Mouse (Mus musculus) forebrain, embryonic 16.5 days (tissue): ENCODE measurements around the gene Gga3. TPM values are rescaled to one million over a fixed set of nuclear protein-coding genes. Genes with fewer than 3 reads are reported as not detected.

Experiments used
- ATAC-seq: fragments of 200-750 bp; cut with Nextera tagmentation; 2 replicates; pipeline ENCODE4 v1.8.0; 2017; ENCODE audit warnings: mild to moderate bottlenecking, moderate library complexity
- H3K27ac ChIP-seq: fragments of 300-500 bp; sonication (generic); 2 replicates; pipeline ENCODE4 v1.5.1; 2014; ENCODE audit warnings: low read length, control low read depth
- H3K27me3 ChIP-seq: fragments of 300-500 bp; sonication (generic); replicated peaks from 2 replicates; pipeline ENCODE4 v1.6.1; 2014; ENCODE audit warnings: low read length; ENCODE audit not compliant: control insufficient read depth, insufficient read depth
- H3K36me3 ChIP-seq: fragments of 300-500 bp; sonication (generic); 2 replicates; pipeline ENCODE4 v1.6.1; 2014; ENCODE audit not compliant: control insufficient read depth, insufficient read depth
- H3K4me1 ChIP-seq: fragments of 300-500 bp; sonication (generic); replicated peaks from 2 replicates; pipeline ENCODE4 v1.6.1; 2014; ENCODE audit warnings: low read length; ENCODE audit not compliant: control insufficient read depth, insufficient read depth
- H3K4me2 ChIP-seq: fragments of 300-500 bp; sonication (generic); 2 replicates; pipeline ENCODE4 v1.6.1; 2014; ENCODE audit warnings: mild to moderate bottlenecking, low read length, control low read depth
- H3K4me3 ChIP-seq: fragments of 300-500 bp; sonication (generic); replicated peaks from 2 replicates; pipeline ENCODE4 v1.5.1; 2014; ENCODE audit warnings: mild to moderate bottlenecking, low read length, control low read depth
- H3K9ac ChIP-seq: fragments of 300-500 bp; sonication (generic); replicated peaks from 2 replicates; pipeline ENCODE4 v1.6.1; 2014; ENCODE audit warnings: low read depth, low read length, control low read depth
- H3K9me3 ChIP-seq: fragments of 300-500 bp; sonication (generic); 2 replicates; pipeline ENCODE4 v1.6.1; 2016; ENCODE audit warnings: low read length; ENCODE audit not compliant: control insufficient read depth
- WGBS: fragments of 180-500 bp; shearing (Covaris S2); extraction: QIAGEN DNeasy Blood & Tissue Kit; methylation state at CpG from one replicate; pipeline ENCODE4 v1.1.7; 2014; 5-methylcytosine and 5-hydroxymethylcytosine counted together
- polyA plus RNA-seq: library from polyadenylated mRNA; unstranded; fragments of >200 nt; fragmentation: Nextera tagmentation; extraction: Ambion mirVana; gene quantifications from 2 replicates; pipeline ENCODE4 v1.2.1, GENCODE M21; 2015

The Gga3 gene
- polyA plus RNA-seq, 1 experiment from 2014 or later = 37.4 TPM

GRCm38 (mm10) chr11:115586403-115586802 is 17.4 kb downstream of the Gga3 start:
- 89% methylated on average over 9 of the region's 9 CpGs for whole genome bisulfite sequencing
- Histone ChIP-seq H3K27me3 (no peaks in the 10 kb centered on the region), H3K27ac (no peak overlapping the region), H3K9me3 (no peaks in the 10 kb centered on the region), H3K4me1 (no peaks in the 10 kb centered on the region), H3K4me2 (no peak overlapping the region), H3K36me3 (peaks cover 33% of the 10 kb centered on the region), H3K9ac (no peak overlapping the region), H3K4me3 (no peak overlapping the region)
- no peak for ATAC-seq

- Histone ChIP-seq H3K9ac (no peak overlapping the region), H3K27ac (no peak overlapping the region), H3K4me1 (no peaks in the 10 kb centered on the region), H3K27me3 (no peaks in the 10 kb centered on the region), H3K36me3 (peaks cover 35% of the 10 kb centered on the region), H3K4me3 (no peak overlapping the region), H3K9me3 (no peaks in the 10 kb centered on the region), H3K4me2 (no peak overlapping the region)
- WGBS = 91% methylated on average over 7 of the region's 7 CpGs
- no peak for ATAC-seq
Observed at GRCm38 (mm10) chr11:115585573-115586100, 18.2 kb downstream of the Gga3 start.

- Histone ChIP-seq H3K9me3 (no peaks in the 10 kb centered on the region), H3K4me2 (no peak overlapping the region), H3K9ac (no peak overlapping the region), H3K36me3 (peaks cover 26% of the 10 kb centered on the region), H3K27me3 (no peaks in the 10 kb centered on the region), H3K4me1 (no peaks in the 10 kb centered on the region), H3K4me3 (no peak overlapping the region), H3K27ac (no peak overlapping the region)
- no peak for ATAC-seq
- 88% methylated on average over 10 of the region's 10 CpGs for WGBS
Observed at GRCm38 (mm10) chr11:115584376-115585073, 19.3 kb downstream of the Gga3 start.

GRCm38 (mm10) chr11:115582913-115583606 is 20.8 kb downstream of the Gga3 start:
- 83% methylated on average over 10 of the region's 10 CpGs for WGBS
- Histone ChIP-seq H3K4me3 (no peak overlapping the region), H3K9me3 (no peaks in the 10 kb centered on the region), H3K9ac (no peak overlapping the region), H3K27me3 (no peaks in the 10 kb centered on the region), H3K4me1 (no peaks in the 10 kb centered on the region), H3K4me2 (no peak overlapping the region), H3K27ac (no peak overlapping the region), H3K36me3 (peaks cover 23% of the 10 kb centered on the region)
- ATAC-seq = no peak

GRCm38 (mm10) chr11:115579080-115579479 is 24.8 kb downstream of the Gga3 start:
- no peak overlapping the region for H3K9ac ChIP-seq
- H3K4me1 ChIP-seq = no peaks in the 10 kb centered on the region
- no peak overlapping the region for H3K4me2 ChIP-seq
- ATAC-seq = no peak
- no peaks in the 10 kb centered on the region for H3K9me3 ChIP-seq
- H3K27ac ChIP-seq = no peak overlapping the region
- H3K36me3 ChIP-seq = peaks cover 4% of the 10 kb centered on the region
- no peak overlapping the region for H3K4me3 ChIP-seq
- H3K27me3 ChIP-seq = no peaks in the 10 kb centered on the region

- no peak for ATAC-seq
Observed at GRCm38 (mm10) chr11:115564961-115565360, 38.9 kb downstream of the Gga3 start.

GRCm38 (mm10) chr11:115564064-115564809 is 39.6 kb downstream of the Gga3 start, which contains the start of gene Nup85:
Nup85 (plus strand) TSS chr11:115564434.
- no peaks in the 10 kb centered on the region for H3K9me3 ChIP-seq
- peak; percentile 95 for ATAC-seq
- H3K4me3 ChIP-seq = peak within 1 kb of the TSS; percentile 70
- H3K27me3 ChIP-seq = no peaks in the 10 kb centered on the region
- under 1% methylated on average over 42 of the region's 42 CpGs for WGBS
- peaks cover 14% of the 10 kb centered on the region for H3K4me1 ChIP-seq
- peaks cover 11% of the 10 kb centered on the region for H3K36me3 ChIP-seq
- H3K4me2 ChIP-seq = peak within 1 kb of the TSS; percentile 97
- peak within 1 kb of the TSS; percentile 84 for H3K27ac ChIP-seq
- H3K9ac ChIP-seq = peak within 1 kb of the TSS; percentile 76

More at GRCm38 (mm10) chr11:115564961-115565360, 38.9 kb downstream of the Gga3 start:
- peak overlapping the region; percentile 97 for H3K4me2 ChIP-seq
- WGBS = 22% methylated on average over 7 of the region's 7 CpGs
- H3K36me3 ChIP-seq = peaks cover 16% of the 10 kb centered on the region
- H3K27ac ChIP-seq = no peak overlapping the region
- H3K4me1 ChIP-seq = peaks cover 14% of the 10 kb centered on the region
- no peaks in the 10 kb centered on the region for H3K27me3 ChIP-seq
- peak overlapping the region; percentile 76 for H3K9ac ChIP-seq
- H3K9me3 ChIP-seq = no peaks in the 10 kb centered on the region
- H3K4me3 ChIP-seq = peak overlapping the region; percentile 70

- H3K36me3 ChIP-seq = peaks cover 9% of the 10 kb centered on the region
- peak overlapping the region; percentile 97 for H3K4me2 ChIP-seq
- peak overlapping the region; percentile 76 for H3K9ac ChIP-seq
- 53% methylated on average over 4 of the region's 4 CpGs for WGBS
- H3K27me3 ChIP-seq = no peaks in the 10 kb centered on the region
- no peak for ATAC-seq
- peaks cover 14% of the 10 kb centered on the region for H3K4me1 ChIP-seq
- peak overlapping the region; percentile 70 for H3K4me3 ChIP-seq
- no peaks in the 10 kb centered on the region for H3K9me3 ChIP-seq
- no peak overlapping the region for H3K27ac ChIP-seq
Observed at GRCm38 (mm10) chr11:115563406-115563805, 40.4 kb downstream of the Gga3 start.

- Histone ChIP-seq H3K9me3 (no peaks in the 10 kb centered on the region), H3K27ac (no peak overlapping the region), H3K4me1 (no peaks in the 10 kb centered on the region), H3K27me3 (no peaks in the 10 kb centered on the region), H3K36me3 (no peaks in the 10 kb centered on the region), H3K4me3 (no peak overlapping the region), H3K9ac (no peak overlapping the region), H3K4me2 (no peak overlapping the region)
- ATAC-seq = no peak
- WGBS = 83% methylated on average over 17 of the region's 17 CpGs
Observed at GRCm38 (mm10) chr11:115555717-115556116, 48.1 kb downstream of the Gga3 start.
